Mouse (Mus musculus): ENCODE measurements around the gene Fbxo36.

Fbxo36 gene

DNA sequence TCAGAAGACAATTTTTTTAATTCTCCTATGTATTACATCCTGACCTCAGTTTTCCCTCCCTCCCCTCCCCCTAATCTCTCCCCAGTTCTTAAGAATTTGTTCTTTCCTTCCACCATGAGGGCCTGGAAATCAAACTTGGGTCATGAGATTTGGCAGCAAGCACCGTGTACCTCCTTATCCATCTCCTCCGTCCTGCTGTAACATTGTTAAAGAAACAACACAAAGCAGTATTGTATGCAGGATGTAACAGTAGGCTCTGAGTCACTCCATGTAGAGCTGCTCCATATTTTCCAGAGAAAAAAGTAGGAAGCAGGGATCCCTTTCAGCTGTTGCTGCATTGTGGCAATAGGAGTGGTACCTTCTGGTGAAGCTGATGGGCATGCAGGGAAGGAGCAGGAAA lies 16.1 kb downstream of the Fbxo36 start:
- no peak for DNase-seq (ENCODE audit: low read depth, low spot score)

DNA sequence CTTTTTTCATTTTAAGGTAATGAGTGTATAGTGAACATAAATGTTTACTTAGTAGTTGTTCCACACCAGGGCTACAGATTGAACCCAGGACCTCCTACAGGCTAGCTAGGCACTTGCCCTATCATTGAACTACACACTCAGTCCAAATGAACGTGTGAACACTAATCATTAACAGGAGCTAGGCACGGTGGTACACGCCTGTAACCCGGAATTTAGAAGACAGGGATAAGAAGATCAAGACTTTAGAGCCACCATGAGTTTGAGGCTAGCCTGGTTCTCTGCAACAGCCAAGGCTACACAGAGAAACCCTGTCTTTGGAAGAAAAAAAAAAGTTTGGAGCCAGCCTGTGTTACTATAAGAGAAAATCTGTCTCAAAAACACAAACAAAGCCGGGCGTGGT lies 20.0 kb downstream of the Fbxo36 start:
- no peak for DNase-seq (ENCODE audit: low read depth, low spot score)

DNA sequence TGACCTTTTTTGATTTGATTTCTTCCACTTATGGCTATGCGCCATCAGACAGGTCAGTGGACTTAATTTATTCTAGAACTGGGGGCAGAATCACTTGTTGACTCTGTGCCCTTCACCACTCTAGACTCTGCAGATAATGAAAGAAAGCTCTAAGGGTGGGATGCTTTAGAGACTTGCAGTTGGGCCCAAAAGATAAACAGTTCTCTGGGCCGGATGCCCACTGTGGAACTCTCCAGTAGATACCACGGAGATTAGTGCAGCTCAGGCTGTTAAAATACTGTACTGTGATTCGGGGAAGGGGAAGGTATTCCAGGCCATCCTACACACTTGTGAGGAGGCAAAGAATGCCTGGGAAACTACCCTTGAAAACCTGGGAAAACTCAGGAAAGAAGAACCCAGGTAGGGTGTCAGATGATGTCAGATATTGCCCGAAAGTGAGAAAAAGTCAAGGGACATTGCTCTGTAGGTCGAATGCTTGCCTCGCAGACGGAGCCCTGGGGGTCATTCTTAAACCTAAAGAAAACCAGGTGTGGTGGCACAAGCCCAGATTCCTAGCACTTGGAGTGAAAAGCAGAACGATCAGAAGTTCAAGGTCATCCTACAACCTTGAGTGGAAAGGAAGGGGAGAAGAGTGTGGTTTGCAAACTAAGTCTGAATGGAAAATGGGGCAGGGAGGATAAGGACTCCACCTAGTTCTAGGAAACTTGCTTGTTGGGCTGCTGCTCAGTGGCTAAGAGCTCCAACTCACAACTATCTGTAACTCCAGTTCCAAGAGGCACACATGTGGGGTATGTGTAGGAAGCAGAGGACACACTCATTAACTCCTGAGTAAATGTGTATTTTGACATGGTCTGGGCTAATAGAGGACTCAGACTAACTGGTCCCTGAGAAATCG lies 21.0 kb downstream of the Fbxo36 start:
- DNase-seq (ENCODE audit: low read depth, low spot score), result no peak

DNA sequence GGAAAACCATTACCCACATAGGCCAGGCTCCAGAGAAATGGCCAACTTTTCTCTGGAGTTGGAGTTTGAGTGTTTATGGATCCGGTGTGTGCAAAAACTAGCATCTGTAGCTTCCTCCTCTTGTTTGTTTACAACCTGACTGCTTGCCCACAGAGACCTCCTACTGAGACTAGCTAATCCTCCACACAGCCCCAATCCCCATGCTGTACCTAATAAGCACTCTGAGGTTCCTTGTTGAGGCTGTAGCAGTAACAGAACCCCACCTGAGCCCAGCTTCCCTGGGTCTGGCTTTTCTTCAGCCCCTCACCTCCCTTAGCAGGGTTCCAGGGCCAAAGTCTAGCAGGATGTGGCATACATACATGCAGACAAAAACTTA lies 21.6 kb downstream of the Fbxo36 start:
- DNase-seq (ENCODE audit: low read depth, low spot score), result no peak

DNA sequence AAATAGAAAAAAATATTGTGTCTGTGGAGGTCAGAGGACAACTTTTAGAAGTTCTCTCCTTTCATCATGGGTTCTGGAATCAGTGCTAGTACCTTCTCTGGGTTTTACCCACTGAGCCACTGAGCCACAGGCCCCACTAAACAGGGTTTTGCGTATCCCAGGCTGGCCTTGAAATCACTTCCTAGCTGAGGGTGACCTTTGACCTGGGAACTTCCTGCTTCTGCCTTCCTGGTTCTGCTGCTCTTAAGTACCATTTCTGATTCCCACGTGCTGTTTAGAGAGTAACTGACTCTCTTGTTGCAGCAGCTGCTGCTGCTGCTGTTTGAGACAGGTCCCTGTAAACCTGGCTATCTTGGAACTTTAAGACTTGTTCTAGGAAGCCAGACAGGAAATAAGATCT lies 25.0 kb downstream of the Fbxo36 start:
- no peak for DNase-seq (ENCODE audit: low read depth, low spot score)

DNA sequence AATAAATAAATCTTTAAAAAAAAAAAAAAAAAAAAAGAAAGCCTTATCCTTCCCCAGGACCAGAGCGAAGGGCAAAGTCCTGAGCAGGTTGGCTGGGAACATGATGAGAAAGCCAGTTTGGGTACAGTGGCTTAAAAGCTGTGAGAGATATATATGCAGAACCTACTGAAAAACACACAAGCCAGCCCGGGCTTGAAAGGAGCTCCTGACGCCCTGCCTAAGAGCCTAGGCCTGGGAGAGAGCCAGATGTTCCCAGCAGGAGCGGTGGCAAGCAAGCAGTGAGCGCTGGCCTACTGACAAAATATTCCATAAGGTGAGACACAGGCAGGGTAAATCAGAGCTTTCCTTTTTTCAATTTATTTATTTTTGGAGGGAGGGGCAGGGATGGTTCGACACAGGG lies 26.6 kb downstream of the Fbxo36 start:
- no peak for DNase-seq (ENCODE audit: low read depth, low spot score)

DNA sequence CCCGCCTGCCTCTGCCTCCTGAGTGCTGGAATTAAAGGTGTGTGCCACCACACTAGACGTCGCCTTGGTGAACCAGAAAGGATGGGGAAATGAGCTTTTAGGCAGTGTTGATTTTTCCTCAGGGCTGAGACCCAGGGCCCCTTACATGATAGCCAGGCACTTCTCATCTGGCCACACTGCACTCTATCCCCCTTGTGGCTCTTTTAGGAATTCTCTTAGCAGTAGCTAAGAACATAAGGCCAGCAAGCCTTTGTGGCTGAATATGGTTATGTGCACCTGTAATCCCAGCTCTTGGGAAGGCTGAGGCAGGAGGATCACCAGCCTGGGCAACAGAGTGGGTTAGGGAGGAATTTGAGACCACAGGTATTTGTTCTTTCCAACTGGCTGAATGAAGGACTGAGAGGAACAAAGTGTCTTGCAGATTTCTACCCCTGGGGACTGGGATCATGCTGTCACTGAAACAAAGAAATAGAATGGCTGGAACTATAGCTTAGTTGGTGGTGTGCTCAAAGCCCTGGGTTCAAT lies 27.1 kb downstream of the Fbxo36 start:
- DNase-seq (ENCODE audit: low read depth, low spot score), result no peak

DNA sequence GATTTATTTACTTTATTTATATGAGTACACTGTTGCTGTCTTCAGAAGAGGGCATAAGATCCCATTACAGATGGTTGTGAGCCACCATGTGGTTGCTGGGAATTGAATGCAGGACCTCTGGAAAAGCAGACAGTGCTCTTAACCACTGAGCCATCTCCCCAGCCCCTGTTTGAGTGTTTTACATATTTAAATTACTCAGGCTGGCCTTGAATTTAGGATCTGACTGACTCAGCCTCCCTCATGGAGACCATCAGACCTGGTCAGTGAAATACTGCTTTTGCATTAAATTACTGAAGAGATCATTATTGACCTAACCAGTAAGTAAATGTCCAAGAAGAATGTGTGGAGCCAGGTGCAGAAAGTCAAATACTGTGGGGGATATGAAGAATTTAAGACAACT lies 28.7 kb downstream of the Fbxo36 start:
- DNase-seq (ENCODE audit: low read depth, low spot score), result no peak

DNA sequence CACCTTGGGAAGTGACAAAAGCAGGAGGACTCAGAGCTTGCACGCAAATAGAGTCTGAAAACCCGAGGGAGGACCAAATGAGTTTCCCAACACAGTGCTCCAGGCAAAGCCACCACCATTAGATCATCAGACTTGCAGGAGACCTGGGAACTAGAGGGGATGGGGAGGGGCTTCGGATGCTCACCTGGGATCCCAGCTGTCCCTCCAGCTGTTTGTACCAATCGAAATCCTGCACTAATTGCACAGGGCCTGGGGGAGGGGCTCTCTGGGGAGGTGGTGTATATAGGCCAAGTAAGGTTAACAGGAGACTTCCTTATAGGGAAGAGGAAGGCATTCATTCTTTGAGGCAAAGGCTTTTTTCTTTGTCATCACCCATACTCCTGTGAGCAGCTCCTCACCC lies 29.2 kb downstream of the Fbxo36 start:
- DNase-seq (ENCODE audit: low read depth, low spot score), result no peak

DNA sequence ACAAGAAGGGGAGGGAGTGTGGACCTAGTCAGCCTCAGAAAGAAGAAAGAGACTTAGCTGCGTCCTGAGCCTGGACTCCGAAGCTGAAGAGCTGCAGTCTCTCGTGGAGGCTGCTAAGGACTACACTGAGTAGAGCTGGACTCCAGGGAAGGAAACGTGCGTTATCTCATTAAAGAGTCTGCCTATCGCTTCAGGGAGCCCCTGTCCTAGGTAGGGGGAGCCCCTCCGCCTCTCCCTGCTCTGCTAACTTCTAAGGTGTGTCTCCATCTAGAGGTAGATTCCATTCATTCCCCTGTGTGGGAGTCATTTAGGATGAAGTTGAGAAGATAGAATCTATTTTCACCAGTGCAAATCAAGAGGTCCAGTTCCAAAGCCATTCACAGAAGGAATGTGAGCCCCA lies 29.9 kb downstream of the Fbxo36 start:
- DNase-seq (ENCODE audit: low read depth, low spot score), result no peak

DNA sequence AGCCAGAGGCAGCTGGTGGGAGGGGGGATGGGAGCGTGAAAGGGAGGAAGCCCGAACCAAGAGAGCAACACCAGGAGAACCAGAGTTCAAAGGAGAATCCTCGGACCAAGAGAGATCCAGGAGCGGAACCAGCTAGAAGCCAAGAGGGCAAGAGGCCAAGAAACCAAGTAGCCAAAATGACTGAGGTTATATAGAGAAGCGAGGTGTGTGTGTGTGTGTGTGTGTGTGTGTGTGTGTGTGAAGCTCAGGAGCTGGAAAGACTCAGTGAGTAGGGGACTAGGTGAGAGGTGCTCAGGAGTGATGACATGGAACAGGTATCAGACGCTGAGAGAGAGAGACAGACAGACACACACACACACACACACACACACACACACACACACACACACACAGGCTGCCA lies 31.5 kb downstream of the Fbxo36 start:
- DNase-seq (ENCODE audit: low read depth, low spot score), result no peak

DNA sequence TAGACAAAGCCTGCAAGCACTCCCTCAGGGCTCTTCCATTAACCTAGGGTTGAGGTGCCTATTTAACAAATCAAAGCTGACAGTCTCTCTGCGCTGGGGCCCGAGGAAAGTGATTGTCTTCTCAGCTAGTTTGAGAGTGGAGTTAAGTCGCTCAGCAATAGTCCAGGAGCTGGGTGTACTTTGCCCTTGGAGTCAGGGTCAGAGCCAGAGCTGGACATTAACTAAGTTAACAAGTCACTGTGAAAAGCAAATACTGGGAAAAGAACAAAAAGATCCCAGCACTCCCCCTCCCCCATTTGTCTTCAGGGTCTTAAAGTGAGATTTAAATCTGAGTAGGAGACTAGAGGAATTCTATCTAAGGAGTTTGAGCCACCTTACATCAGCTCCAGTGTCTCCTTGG lies 32.5 kb downstream of the Fbxo36 start:
- DNase-seq (ENCODE audit: low read depth, low spot score), result no peak

DNA sequence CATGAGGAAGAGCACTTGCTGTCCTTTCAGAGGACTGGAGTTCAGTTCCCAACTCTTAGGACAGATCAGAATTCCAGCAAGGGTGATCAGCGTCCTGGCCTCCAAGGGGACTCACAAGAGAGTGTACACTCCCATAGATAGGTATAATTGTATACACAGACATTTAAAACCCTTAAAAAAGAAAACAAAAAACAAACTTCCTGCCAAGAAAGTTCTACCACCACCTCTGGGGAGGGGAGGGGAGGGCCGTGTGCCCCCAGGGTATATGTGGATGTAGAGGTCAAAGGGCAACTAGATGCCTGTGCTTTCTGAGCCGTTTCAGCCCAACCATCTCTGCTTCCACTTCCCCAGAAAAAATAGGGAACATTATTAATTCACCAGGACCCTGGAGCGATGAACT lies 33.3 kb downstream of the Fbxo36 start:
- no peak for DNase-seq (ENCODE audit: low read depth, low spot score)

DNA sequence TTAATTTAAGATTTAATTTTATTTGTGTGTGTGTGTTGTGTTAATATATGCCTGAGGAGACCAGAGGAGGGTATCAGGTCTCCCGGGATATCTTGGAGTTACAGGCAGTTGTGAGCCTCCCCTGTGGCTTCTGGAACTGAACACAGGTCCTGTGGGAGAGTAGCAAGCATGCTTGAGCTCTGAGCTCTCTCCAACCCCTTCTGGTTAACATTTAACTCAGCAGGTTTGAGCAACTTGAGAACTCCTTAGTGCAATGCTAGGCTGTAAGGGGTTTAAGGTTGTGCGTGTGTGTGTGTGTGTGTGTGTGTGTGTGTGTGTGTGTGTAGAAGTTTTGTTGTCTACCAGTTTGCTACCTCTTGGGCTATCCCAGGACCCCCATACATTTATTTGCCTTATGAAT lies 37.9 kb downstream of the Fbxo36 start:
- no peak for DNase-seq (ENCODE audit: low read depth, low spot score)

DNA sequence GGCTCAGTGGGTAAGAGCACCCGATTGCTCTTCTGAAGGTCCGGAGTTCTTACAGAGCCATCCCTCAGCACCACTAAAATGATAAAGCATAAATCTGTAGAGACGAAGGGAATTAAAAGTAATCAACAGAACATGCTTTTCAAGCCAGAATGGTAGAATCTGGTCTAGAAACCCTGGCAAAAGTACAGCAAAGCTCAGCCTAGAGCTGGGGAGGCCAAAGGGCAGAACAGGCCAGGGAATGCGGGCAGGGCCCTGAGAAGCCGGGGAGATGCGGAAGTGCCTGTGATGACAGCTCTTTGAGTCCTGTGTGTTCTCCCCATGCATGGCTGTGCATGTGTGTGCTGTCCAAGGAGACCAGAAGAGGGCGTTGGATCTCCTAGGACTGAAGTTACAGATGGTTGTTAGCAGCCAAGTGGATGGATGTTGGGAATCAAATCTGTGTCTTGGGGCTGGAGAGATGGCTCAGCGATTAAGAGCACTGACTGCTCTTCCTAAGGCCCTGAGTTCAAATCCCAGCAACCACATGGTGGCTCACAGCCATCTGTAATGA lies 40.0 kb downstream of the Fbxo36 start:
- no peak for DNase-seq (ENCODE audit: low read depth, low spot score)

DNA sequence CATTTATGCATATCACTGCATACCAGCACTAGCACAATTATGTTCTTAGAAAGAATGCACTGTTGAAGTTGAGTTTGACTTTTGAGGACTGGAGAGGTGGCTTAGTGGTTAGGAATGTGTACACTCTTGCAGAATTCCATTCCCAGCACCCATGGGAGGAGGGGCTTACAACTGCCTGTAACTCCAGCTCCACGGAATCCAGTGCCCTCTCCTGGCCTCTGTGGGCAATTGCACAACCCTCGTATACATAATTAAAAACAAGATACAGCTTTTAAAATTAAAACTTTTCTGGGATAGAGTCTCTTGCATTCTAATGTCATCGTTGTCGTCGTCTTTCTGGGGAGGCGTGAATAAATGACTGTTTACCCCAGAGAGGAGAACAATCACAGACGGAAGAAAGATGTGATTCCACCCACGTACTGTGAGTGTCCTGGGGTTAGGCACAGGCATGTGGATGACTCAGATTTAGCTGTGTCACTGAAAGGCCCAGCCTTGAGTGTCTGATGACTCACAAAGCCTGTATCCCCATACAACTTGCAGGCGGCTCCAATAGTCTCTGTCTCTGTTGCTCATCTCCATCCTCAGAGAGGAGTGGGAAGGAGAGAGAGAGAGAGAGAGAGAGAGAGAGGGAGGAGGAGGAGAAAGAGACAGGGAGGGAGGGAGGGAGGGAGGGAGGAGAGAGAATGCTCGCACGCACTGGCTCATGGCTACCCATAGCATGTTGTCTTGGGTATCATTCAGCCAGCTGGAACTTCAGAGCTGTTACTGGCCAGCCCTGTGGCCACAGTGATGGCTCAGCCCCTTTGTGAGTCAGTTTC lies 41.8 kb downstream of the Fbxo36 start:
- no peak for DNase-seq (ENCODE audit: low read depth, low spot score)

DNA sequence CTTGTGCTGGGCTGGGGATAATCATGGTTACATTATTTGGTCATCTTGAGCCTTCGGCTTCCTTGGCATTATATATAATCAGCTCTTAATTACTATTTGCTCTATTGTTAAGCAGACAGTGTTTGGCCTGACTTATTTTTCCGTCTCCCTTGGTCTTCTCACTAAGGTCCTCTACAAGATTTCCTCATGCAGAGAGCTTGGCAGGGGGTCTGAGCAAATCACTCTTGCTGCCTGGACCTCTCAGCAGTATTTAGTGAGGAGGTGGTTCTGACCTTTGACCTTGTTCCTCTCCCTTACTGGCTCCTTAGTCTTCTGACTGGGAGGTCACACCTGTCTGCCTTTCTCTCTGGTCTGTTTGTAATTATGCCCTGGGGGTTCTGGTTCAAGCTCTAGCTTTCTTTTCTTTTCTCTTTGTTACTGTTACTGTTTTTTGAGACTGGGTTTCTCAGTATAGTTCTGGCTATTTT lies 42.5 kb downstream of the Fbxo36 start:
- no peak for DNase-seq (ENCODE audit: low read depth, low spot score)

DNA sequence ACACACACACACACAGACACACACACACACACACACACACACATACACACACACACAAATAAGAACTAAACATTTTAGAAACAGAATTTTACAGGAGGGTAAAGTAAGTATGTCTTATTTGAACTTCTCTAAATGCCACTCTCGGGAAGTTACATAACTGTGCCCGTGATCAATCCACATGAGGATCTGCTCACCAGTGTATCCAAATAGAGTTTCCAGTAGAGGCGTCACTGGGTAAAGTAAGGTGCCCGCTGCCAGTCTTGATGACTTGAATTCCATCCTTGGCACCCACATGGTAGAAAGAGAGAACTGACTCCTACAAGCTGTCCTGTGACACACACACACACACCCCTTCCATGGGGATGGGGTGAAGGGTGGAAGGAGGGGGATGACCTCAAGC lies 43.3 kb downstream of the Fbxo36 start:
- DNase-seq (ENCODE audit: low read depth, low spot score), result no peak

DNA sequence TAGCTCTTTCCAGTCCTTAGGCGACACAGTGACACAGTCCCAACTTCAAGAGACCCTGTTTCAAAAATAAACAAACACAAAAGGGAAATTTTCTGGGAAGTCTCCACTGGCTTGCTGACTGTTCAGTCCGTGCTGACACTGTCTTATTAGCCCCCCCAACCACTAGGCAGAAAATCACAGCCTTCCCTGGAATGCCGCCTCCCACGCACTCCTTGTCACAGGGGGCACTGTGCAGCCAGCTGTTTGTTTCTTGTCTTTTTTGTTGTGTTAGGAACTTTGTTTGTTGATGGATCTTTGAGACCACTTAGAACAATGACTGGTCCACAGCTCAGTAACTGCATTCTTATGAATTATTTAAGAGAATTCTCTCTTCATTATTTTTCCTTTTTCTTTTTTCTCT lies 44.2 kb downstream of the Fbxo36 start:
- no peak for DNase-seq (ENCODE audit: low read depth, low spot score)

DNA sequence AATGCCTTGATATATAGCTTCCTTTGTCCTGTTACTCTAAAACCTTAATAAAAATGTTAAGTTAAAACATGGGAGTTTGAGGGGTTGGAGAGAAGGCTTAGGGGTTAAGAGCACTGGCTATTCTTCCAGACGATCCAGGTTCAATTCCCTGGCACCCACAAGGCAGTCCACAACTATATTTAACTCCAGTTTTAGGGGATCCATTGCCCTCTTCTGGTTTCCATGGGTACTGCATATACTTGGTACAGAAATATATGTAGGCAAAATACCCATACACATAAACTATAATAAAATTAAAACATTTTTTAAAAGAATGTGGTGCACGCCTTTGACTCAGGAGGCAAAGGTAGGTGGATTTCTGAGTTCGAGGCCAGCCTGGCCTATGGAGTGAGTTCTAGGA lies 45.5 kb downstream of the Fbxo36 start:
- DNase-seq (ENCODE audit: low read depth, low spot score), result no peak

DNA sequence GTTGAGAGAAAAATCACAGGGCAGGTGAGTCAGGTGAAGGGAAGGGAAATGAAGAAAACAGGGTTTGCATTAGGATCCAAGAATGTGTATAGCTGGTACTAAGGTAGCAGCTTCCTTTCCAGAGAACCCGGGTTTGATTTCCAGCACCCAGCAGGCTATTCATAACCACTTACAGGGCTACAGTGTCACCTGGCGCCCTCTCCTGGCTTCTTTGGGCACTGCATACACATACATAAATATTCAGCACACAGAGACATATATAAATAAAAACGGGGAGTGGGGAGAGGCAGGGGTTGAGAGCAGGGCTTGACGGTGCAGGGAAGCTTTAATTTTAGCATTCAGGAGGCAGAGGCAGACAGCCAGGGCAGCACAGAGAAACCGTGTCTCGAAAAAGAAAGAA lies 46.3 kb downstream of the Fbxo36 start:
- no peak for DNase-seq (ENCODE audit: low read depth, low spot score)

DNA sequence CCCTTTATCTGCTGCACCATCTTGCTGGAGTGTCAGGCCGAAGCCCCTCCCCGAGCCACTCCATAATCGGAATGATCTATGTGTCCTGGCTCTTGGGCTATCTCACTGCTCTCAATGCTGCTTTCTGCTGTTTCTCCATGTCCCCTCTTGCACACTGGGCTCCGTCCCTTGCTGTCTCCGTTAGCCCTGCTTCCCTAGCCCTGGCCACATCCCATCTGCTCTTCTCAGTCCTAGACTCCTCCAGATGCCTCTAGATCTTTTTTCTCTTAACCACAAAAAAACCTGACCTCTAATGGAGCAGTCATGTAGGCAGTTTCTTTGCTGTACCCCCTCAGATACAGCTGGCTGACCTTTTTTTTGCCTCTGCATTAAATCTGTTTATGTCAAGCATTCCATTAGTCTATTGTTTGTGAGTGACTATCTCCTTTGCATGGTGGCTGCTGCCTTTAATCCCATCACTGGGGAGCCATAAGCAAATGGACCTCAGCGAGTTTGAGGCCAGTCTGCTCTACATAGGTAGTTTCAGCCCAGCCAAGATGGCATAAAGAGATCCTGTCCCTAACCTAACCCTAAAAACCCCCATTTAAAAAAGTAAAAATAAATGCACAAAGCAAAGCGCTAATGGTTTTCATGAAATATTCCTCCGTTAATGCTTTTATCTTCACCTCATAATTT lies 49.8 kb downstream of the Fbxo36 start:
- no peak for DNase-seq (ENCODE audit: low read depth, low spot score)
